Mouse (Mus musculus) kidney, embryonic 15.5 days (tissue): ENCODE data around the gene Ackr3. TPM values are rescaled to one million over a fixed set of nuclear protein-coding genes. Genes with fewer than 3 reads are reported as not detected.
A peak's percentile ranks its signal among the peaks of the same experiment; 100 is the strongest.

ENCODE experiments used
- ATAC-seq: fragments of 200-750 bp; cut with Nextera tagmentation; replicated peaks from 2 replicates; pipeline ENCODE4 v1.8.0; 2017; ENCODE audit warnings: moderate TSS enrichment; ENCODE audit not compliant: low FRiP score
- H3K27ac ChIP-seq: fragments of 300-500 bp; sonication (generic); 2 replicates; pipeline ENCODE4 v1.5.1; 2015; ENCODE audit warnings: mild to moderate bottlenecking, inconsistent platforms
- H3K27me3 ChIP-seq: fragments of 300-500 bp; sonication (generic); 2 replicates; pipeline ENCODE4 v1.6.1; 2015; ENCODE audit warnings: inconsistent platforms
- H3K36me3 ChIP-seq: fragments of 300-500 bp; sonication (generic); 2 replicates; pipeline ENCODE4 v1.6.1; 2015; ENCODE audit warnings: inconsistent platforms
- H3K4me1 ChIP-seq: fragments of 300-500 bp; sonication (generic); 2 replicates; pipeline ENCODE4 v1.6.1; 2015; ENCODE audit warnings: inconsistent platforms
- H3K4me2 ChIP-seq: fragments of 300-500 bp; sonication (generic); 2 replicates; pipeline ENCODE4 v1.6.1; 2015; ENCODE audit warnings: moderate library complexity, mild to moderate bottlenecking, inconsistent platforms
- H3K4me3 ChIP-seq: fragments of 300-500 bp; sonication (generic); replicated peaks from 2 replicates; pipeline ENCODE4 v1.5.1; 2015; ENCODE audit warnings: mild to moderate bottlenecking, inconsistent platforms
- H3K9ac ChIP-seq: fragments of 300-500 bp; sonication (generic); 2 replicates; pipeline ENCODE4 v1.6.1; 2015; ENCODE audit warnings: mild to moderate bottlenecking, inconsistent platforms
- H3K9me3 ChIP-seq: fragments of 300-500 bp; sonication (generic); replicated peaks from 2 replicates; pipeline ENCODE4 v1.6.1; 2016; ENCODE audit warnings: inconsistent platforms
- WGBS: fragments of 180-500 bp; shearing (Covaris S2); methylation state at CpG from one replicate; pipeline ENCODE4 v1.1.7; 2015; ENCODE audit warnings: mixed read lengths; 5-methylcytosine and 5-hydroxymethylcytosine counted together
- polyA plus RNA-seq: library from polyadenylated mRNA; unstranded; fragments of >200 nt; fragmentation: Nextera tagmentation; extraction: Ambion mirVana; gene quantifications from 2 replicates; pipeline ENCODE4 v1.2.1, GENCODE M21; 2015

Gene Ackr3
- polyA plus RNA-seq, 1 experiment from 2014 or later, result 46.8 TPM

DNA sequence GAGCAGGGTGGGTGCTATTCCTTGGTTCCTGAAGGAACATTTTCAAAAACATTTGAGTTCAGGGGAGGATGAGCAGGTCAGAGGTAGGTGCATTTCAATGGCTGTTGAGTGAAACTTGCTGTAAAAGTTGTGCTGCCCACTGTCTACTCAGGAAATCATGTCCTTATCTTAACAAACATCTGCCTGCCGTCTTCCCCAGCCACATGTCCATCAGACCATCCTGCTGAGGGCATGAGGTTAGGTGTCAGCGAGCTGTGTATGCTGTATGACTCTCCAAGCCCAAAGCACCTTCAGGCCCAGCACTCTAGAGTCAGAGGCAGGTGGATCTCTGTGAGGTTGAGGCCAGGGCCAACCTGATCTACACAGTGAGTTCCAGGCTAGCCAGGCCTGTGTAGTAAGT is 12.1 kb downstream of the Ackr3 start:
- no peak overlapping the region for H3K9ac ChIP-seq
- no peak for ATAC-seq
- 44% methylated on average over 2 of the region's 2 CpGs for WGBS
- H3K27ac ChIP-seq, result no peak overlapping the region
- 0 out of 2 replicates have a peak, but pooled peaks cover 4% of the 10 kb centered on the region for H3K9me3 ChIP-seq
- H3K4me1 ChIP-seq, result peaks cover 25% of the 10 kb centered on the region
- H3K36me3 ChIP-seq, result peaks cover 43% of the 10 kb centered on the region
- H3K27me3 ChIP-seq, result no peaks in the 10 kb centered on the region
- no peak overlapping the region for H3K4me3 ChIP-seq
- H3K4me2 ChIP-seq, result no peak overlapping the region

GRCm38 (mm10) chr1:90216395-90216794 is 12.6 kb downstream of the Ackr3 start:
- no peak overlapping the region for H3K4me3 ChIP-seq
- no peak overlapping the region for H3K27ac ChIP-seq
- no peak overlapping the region for H3K9ac ChIP-seq
- H3K4me2 ChIP-seq, result no peak overlapping the region
- H3K36me3 ChIP-seq, result peaks cover 43% of the 10 kb centered on the region
- 0 out of 2 replicates have a peak, but pooled peaks cover 4% of the 10 kb centered on the region for H3K9me3 ChIP-seq
- 52% methylated on average over 1 of the region's 1 CpGs for WGBS
- H3K27me3 ChIP-seq, result no peaks in the 10 kb centered on the region
- peaks cover 20% of the 10 kb centered on the region for H3K4me1 ChIP-seq
- ATAC-seq, result no peak

GRCm38 (mm10) chr1:90220280-90220679 is 16.5 kb downstream of the Ackr3 start:
- no peak overlapping the region for H3K27ac ChIP-seq
- WGBS, result 58% methylated on average over 9 of the region's 9 CpGs
- H3K4me1 ChIP-seq, result peaks cover 16% of the 10 kb centered on the region
- ATAC-seq, result no peak
- no peak overlapping the region for H3K4me2 ChIP-seq
- no peaks in the 10 kb centered on the region for H3K27me3 ChIP-seq
- peaks cover 19% of the 10 kb centered on the region for H3K36me3 ChIP-seq
- 0 out of 2 replicates have a peak, but pooled peaks cover 4% of the 10 kb centered on the region for H3K9me3 ChIP-seq
- H3K9ac ChIP-seq, result no peak overlapping the region
- H3K4me3 ChIP-seq, result no peak overlapping the region

DNA sequence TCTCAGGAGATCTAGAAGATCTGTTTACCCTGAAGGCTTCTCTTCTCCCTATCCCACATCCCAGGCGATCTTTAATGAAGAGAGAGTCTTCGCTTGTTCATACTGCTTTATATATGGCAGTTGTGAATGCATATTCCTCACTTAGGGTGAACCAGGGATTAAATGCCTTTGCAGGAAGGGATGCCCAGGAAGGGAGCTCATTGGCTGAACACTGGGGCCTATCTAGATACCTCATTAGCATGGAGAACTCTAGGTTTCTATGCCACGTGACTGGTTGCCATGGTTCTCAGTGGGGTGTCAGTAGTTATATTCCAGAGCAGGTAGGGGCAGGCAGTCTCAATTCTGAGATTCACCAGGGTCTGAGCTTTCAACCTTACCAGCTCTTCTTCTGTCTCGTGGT is 17.1 kb downstream of the Ackr3 start:
- H3K4me2 ChIP-seq, result no peak overlapping the region
- 0 out of 2 replicates have a peak, but pooled peaks cover 4% of the 10 kb centered on the region for H3K9me3 ChIP-seq
- WGBS, result 83% methylated on average over 4 of the region's 4 CpGs
- no peaks in the 10 kb centered on the region for H3K27me3 ChIP-seq
- ATAC-seq, result no peak
- H3K4me1 ChIP-seq, result peaks cover 21% of the 10 kb centered on the region
- H3K9ac ChIP-seq, result no peak overlapping the region
- peaks cover 14% of the 10 kb centered on the region; the same call in 1 of the 2 replicates for H3K36me3 ChIP-seq
- no peak overlapping the region for H3K27ac ChIP-seq
- no peak overlapping the region for H3K4me3 ChIP-seq

- Histone ChIP-seq H3K4me2 (no peak overlapping the region), H3K4me1 (peaks cover 25% of the 10 kb centered on the region), H3K27me3 (no peaks in the 10 kb centered on the region), H3K4me3 (no peak overlapping the region), H3K9me3 (0 out of 2 replicates have a peak, but pooled peaks cover 4% of the 10 kb centered on the region), H3K9ac (no peak overlapping the region), H3K36me3 (peaks cover 4% of the 10 kb centered on the region; the same call in 1 of the 2 replicates), H3K27ac (no peak overlapping the region)
- 76% methylated on average over 18 of the region's 18 CpGs for WGBS
- no peak for ATAC-seq
Observed at GRCm38 (mm10) chr1:90221811-90222361, 18.1 kb downstream of the Ackr3 start.

GRCm38 (mm10) chr1:90222427-90222901 is 18.7 kb downstream of the Ackr3 start:
- H3K9ac ChIP-seq, result no peak overlapping the region
- no peak for ATAC-seq
- no peak overlapping the region for H3K4me2 ChIP-seq
- peaks cover 3% of the 10 kb centered on the region; the same call in 1 of the 2 replicates for H3K36me3 ChIP-seq
- H3K4me1 ChIP-seq, result peaks cover 27% of the 10 kb centered on the region
- no peak overlapping the region for H3K4me3 ChIP-seq
- 83% methylated on average over 17 of the region's 17 CpGs for WGBS
- no peaks in the 10 kb centered on the region for H3K27me3 ChIP-seq
- no peak overlapping the region for H3K27ac ChIP-seq
- 0 out of 2 replicates have a peak, but pooled peaks cover 4% of the 10 kb centered on the region for H3K9me3 ChIP-seq

DNA sequence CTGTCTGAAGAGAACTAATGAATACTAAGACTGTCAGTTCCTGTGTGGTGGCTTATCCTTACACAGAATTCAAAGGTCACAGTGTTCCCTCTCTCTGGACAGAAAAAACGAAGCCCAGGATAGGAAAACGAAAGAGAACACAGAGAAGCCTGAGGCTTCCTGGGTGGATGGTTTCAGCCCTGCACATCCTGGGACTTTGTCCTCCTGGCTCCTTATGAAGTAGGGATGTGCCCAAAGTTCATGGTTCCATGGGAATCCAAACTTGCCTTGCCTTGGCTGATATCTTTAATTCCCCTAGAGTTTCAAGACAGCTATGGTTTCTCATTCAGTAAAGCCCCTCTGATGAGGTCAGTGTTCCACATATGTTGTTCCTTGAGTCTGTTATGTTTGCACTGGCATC is 19.2 kb downstream of the Ackr3 start:
- H3K27ac ChIP-seq, result no peak overlapping the region
- no peak overlapping the region for H3K4me2 ChIP-seq
- no peak overlapping the region for H3K9ac ChIP-seq
- H3K4me1 ChIP-seq, result peaks cover 32% of the 10 kb centered on the region
- no peaks in the 10 kb centered on the region for H3K27me3 ChIP-seq
- 0 out of 2 replicates have a peak, but pooled peaks cover 4% of the 10 kb centered on the region for H3K9me3 ChIP-seq
- 67% methylated on average over 2 of the region's 2 CpGs for WGBS
- H3K36me3 ChIP-seq, result no peaks in the 10 kb centered on the region
- ATAC-seq, result no peak
- H3K4me3 ChIP-seq, result no peak overlapping the region

- Histone ChIP-seq H3K9ac (no peak overlapping the region), H3K27ac (peak overlapping the region; percentile 54; the same call in 1 of the 2 replicates), H3K9me3 (no peaks in the 10 kb centered on the region), H3K27me3 (no peaks in the 10 kb centered on the region), H3K4me1 (peaks cover 39% of the 10 kb centered on the region), H3K4me2 (no peak overlapping the region), H3K36me3 (no peaks in the 10 kb centered on the region), H3K4me3 (no peak overlapping the region)
- 50% methylated on average over 9 of the region's 9 CpGs for WGBS
- peak; percentile 54; the same call in 1 of the 2 replicates for ATAC-seq
Observed at GRCm38 (mm10) chr1:90225603-90226254, 21.9 kb downstream of the Ackr3 start.

- ATAC-seq, result no peak
- H3K4me2 ChIP-seq, result no peak overlapping the region
- 0 out of 2 replicates have a peak overlapping the region, but pooled peaks have one; percentile 18 for H3K27ac ChIP-seq
- H3K4me1 ChIP-seq, result peaks cover 34% of the 10 kb centered on the region
- H3K9me3 ChIP-seq, result no peaks in the 10 kb centered on the region
- H3K4me3 ChIP-seq, result no peak overlapping the region
- H3K36me3 ChIP-seq, result no peaks in the 10 kb centered on the region
- H3K9ac ChIP-seq, result no peak overlapping the region
- 46% methylated on average over 12 of the region's 12 CpGs for WGBS
- H3K27me3 ChIP-seq, result no peaks in the 10 kb centered on the region
Observed at GRCm38 (mm10) chr1:90227684-90228322, 24.0 kb downstream of the Ackr3 start.

DNA sequence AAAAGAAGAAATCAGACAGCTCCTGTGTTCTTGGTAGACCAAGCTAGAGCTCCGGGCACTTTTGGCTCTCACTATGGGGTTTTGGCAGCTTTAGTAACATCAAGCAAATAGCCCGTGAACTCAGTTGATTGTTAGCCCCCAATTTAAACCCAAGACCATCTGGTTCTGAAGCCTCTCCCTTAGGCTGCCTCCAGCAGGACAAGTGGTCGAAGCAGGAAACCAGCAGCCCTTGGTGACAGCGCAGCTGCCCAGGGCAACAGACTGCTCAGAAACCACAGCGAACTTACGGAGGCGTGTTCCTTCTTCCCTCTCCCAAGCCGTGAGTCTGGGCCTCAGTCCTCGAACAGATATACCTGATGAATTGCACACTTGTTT is 24.5 kb downstream of the Ackr3 start:
- H3K27me3 ChIP-seq, result no peaks in the 10 kb centered on the region
- H3K36me3 ChIP-seq, result no peaks in the 10 kb centered on the region
- no peak for ATAC-seq
- no peak overlapping the region for H3K4me3 ChIP-seq
- no peak overlapping the region for H3K4me2 ChIP-seq
- peaks cover 34% of the 10 kb centered on the region for H3K4me1 ChIP-seq
- no peak overlapping the region for H3K9ac ChIP-seq
- 0 out of 2 replicates have a peak overlapping the region, but pooled peaks have one; percentile 18 for H3K27ac ChIP-seq
- no peaks in the 10 kb centered on the region for H3K9me3 ChIP-seq
- 25% methylated on average over 9 of the region's 9 CpGs for WGBS

- Histone ChIP-seq H3K27ac (no peak overlapping the region), H3K36me3 (no peaks in the 10 kb centered on the region), H3K9ac (no peak overlapping the region), H3K4me3 (no peak overlapping the region), H3K9me3 (no peaks in the 10 kb centered on the region), H3K4me2 (no peak overlapping the region), H3K27me3 (no peaks in the 10 kb centered on the region), H3K4me1 (peaks cover 32% of the 10 kb centered on the region)
- no peak for ATAC-seq
- WGBS, result 72% methylated on average over 4 of the region's 4 CpGs
Observed at GRCm38 (mm10) chr1:90230611-90231010, 26.8 kb downstream of the Ackr3 start.
